Mouse (Mus musculus) limb, embryonic 14.5 days (tissue): ENCODE results near the gene Dlx1. TPM values are rescaled to one million over a fixed set of nuclear protein-coding genes. Genes with fewer than 3 reads are reported as not detected.

Experiments
- ATAC-seq: fragments of 200-750 bp; cut with Nextera tagmentation; 2 replicates; pipeline ENCODE4 v1.8.0; 2017; ENCODE audit warnings: low read depth, moderate number of reproducible peaks, moderate TSS enrichment; ENCODE audit not compliant: low FRiP score
- DNase-seq: peaks from one replicate; pipeline ENCODE4 v3.0.0-alpha.2; 2015; ENCODE audit warnings: low spot score
- H3K27ac ChIP-seq: fragments of 300-500 bp; sonication (generic); replicated peaks from 2 replicates; pipeline ENCODE4 v1.5.1; 2014; ENCODE audit warnings: low read depth, mild to moderate bottlenecking, low read length, moderate library complexity, mixed read lengths
- H3K27me3 ChIP-seq: fragments of 300-500 bp; sonication (generic); 2 replicates; pipeline ENCODE4 v1.6.1; 2014; ENCODE audit warnings: low read length, mixed read lengths; ENCODE audit not compliant: control insufficient read depth, insufficient read depth
- H3K36me3 ChIP-seq: fragments of 300-500 bp; sonication (generic); 2 replicates; pipeline ENCODE4 v1.6.1; 2014; ENCODE audit warnings: mild to moderate bottlenecking, low read length, moderate library complexity, mixed read lengths; ENCODE audit not compliant: control insufficient read depth, insufficient read depth
- H3K4me1 ChIP-seq: fragments of 300-500 bp; sonication (generic); 2 replicates; pipeline ENCODE4 v1.6.1; 2014; ENCODE audit warnings: antibody characterized with exemption, low read length, mixed read lengths; ENCODE audit not compliant: control insufficient read depth, insufficient read depth
- H3K4me2 ChIP-seq: fragments of 300-500 bp; sonication (generic); replicated peaks from 2 replicates; pipeline ENCODE4 v1.6.1; 2014; ENCODE audit warnings: low read depth, mild to moderate bottlenecking, low read length, moderate library complexity; ENCODE audit not compliant: severe bottlenecking
- H3K4me3 ChIP-seq: fragments of 300-500 bp; sonication (generic); replicated peaks from 2 replicates; pipeline ENCODE4 v1.5.1; 2014; ENCODE audit warnings: low read length
- H3K9ac ChIP-seq: fragments of 300-500 bp; sonication (generic); 2 replicates; pipeline ENCODE4 v1.6.1; 2014; ENCODE audit warnings: mild to moderate bottlenecking, low read depth, low read length, moderate library complexity; ENCODE audit not compliant: severe bottlenecking
- H3K9me3 ChIP-seq: fragments of 300-500 bp; sonication (generic); 2 replicates; pipeline ENCODE4 v1.6.1; 2016; ENCODE audit warnings: low read length; ENCODE audit not compliant: control insufficient read depth
- POLR2A ChIP-seq: fragments of 200-500 bp; IDR thresholded peaks from 2 replicates; pipeline ENCODE4 v1.8.0; 2012; ENCODE audit warnings: inconsistent platforms, mild to moderate bottlenecking, moderate library complexity, borderline replicate concordance; ENCODE audit not compliant: insufficient read depth, insufficient read length; ENCODE audit errors: extremely low read depth
- WGBS: fragments of 180-500 bp; shearing (Covaris S2); extraction: QIAGEN DNeasy Blood & Tissue Kit; methylation state at CpG from one replicate; pipeline ENCODE4 v1.1.7; 2014; 5-methylcytosine and 5-hydroxymethylcytosine counted together
- polyA plus RNA-seq, 2 experiments: library from polyadenylated mRNA; depleted of rRNA in 1 of 2; stranded (reverse) in 1 of 2; unstranded in 1 of 2; fragments of >200 nt; fragmentation: Nextera tagmentation in 1 of 2; extraction: Ambion mirVana in 1 of 2; gene quantifications; 2 replicates each; pipeline versions ENCODE4 v1.2.1 to v1.2.3; 2012 to 2014

Dlx1 gene
- polyA plus RNA-seq, 2 experiments: 4.1 to 4.3 TPM

GRCm38 (mm10) chr2:71527323-71528013 lies 445 bp upstream of the Dlx1 start:
- 4% methylated on average over 24 of the region's 24 CpGs for WGBS
- H3K27ac ChIP-seq: no peak overlapping the region
- no peak for DNase-seq

GRCm38 (mm10) chr2:71528714-71529510 lies 999 bp downstream of the Dlx1 start:
- Histone ChIP-seq H3K4me1 (peaks cover 11% of the 10 kb centered on the region), H3K9ac (peak overlapping the region; percentile 43; the same call in 1 of the 2 replicates), H3K27ac (no peak overlapping the region), H3K4me2 (peak overlapping the region; percentile 86), H3K27me3 (peaks cover 97% of the 10 kb centered on the region), H3K36me3 (no peaks in the 10 kb centered on the region), H3K4me3 (peak overlapping the region; percentile 49), H3K9me3 (no peaks in the 10 kb centered on the region)
- WGBS: under 1% methylated on average over 45 of the region's 57 CpGs
- no peak for TF ChIP-seq POLR2A
- DNase-seq (no peak), ATAC-seq (peak; percentile 6; the same call in 1 of the 2 replicates)

More at GRCm38 (mm10) chr2:71527323-71528013, 445 bp upstream of the Dlx1 start:
- Histone ChIP-seq H3K4me2 (no peak overlapping the region), H3K36me3 (no peaks in the 10 kb centered on the region), H3K9me3 (no peaks in the 10 kb centered on the region), H3K27me3 (peaks cover 97% of the 10 kb centered on the region), H3K4me1 (peaks cover 11% of the 10 kb centered on the region), H3K9ac (no peak overlapping the region), H3K4me3 (no peak overlapping the region)
- ATAC-seq: no peak
- no peak for TF ChIP-seq POLR2A

- no peak overlapping the region for H3K27ac ChIP-seq
Observed at GRCm38 (mm10) chr2:71529511-71530351, 1.8 kb downstream of the Dlx1 start.

GRCm38 (mm10) chr2:71530391-71531123 lies 2.6 kb downstream of the Dlx1 start:
- TF ChIP-seq POLR2A: no peak
- no peak for DNase-seq
- H3K4me1 ChIP-seq: peaks cover 11% of the 10 kb centered on the region
- H3K4me2 ChIP-seq: peak overlapping the region; percentile 86
- peak overlapping the region; percentile 49 for H3K4me3 ChIP-seq
- no peak overlapping the region for H3K27ac ChIP-seq
- H3K36me3 ChIP-seq: no peaks in the 10 kb centered on the region
- H3K27me3 ChIP-seq: peaks cover 96% of the 10 kb centered on the region
- ATAC-seq: no peak
- WGBS: 1% methylated on average over 34 of the region's 34 CpGs
- no peak overlapping the region for H3K9ac ChIP-seq
- no peaks in the 10 kb centered on the region for H3K9me3 ChIP-seq

More at GRCm38 (mm10) chr2:71529511-71530351, 1.8 kb downstream of the Dlx1 start:
- Histone ChIP-seq H3K36me3 (no peaks in the 10 kb centered on the region), H3K9ac (peak overlapping the region; percentile 43; the same call in 1 of the 2 replicates), H3K4me1 (peaks cover 11% of the 10 kb centered on the region), H3K9me3 (no peaks in the 10 kb centered on the region), H3K4me3 (peak overlapping the region; percentile 49), H3K4me2 (peak overlapping the region; percentile 86), H3K27me3 (peaks cover 97% of the 10 kb centered on the region)
- WGBS: under 1% methylated on average over 59 of the region's 60 CpGs
- TF ChIP-seq POLR2A: no peak
- peak; percentile 88 for ATAC-seq
- DNase-seq: peak; percentile 88
